29 mouse cellular contexts compared by ENCODE assay signal in the genomic region with DNA sequence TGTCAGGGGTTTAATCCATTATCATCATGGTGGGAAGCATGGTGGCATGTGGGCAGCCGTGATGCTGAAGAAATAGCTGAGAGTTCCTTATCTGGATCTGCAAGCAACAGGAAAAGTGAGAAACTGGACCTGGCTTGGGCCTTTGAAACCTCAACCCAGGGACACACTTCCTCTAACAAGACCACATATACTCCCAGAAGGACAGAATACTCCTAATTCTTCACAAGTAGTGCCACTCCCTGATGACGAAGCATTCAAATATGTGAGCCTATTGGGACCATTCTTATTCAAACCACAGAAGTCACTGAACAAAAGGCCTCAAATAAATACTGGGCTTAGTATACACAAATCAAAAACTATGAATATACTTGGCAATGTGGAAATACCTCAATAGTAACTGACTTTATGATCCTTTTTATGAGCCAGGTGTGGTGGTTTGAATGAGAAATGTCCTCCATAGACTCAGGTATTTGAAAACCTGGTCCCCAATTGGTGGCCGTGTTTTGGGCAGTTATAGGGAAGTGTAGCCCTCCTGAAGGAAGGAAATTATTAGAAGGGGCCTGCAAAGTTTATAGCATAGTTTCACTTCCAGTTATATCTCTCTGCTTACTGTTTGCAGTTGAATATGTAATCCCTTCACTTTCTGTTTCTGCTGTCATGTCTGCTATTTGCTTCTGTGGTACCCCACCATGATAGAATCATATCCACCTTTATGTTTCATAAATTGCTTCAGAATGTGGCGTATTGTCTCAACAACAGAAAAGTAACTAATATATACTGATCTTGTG. TPM values are rescaled to one million over a fixed set of nuclear protein-coding genes. Genes with fewer than 3 reads are reported as not detected.
DNase-seq lines count a peak whose midpoint lies in the region; ATAC-seq and TF ChIP-seq lines count a peak whose summit lies in the region.
"Had no signal": no experiment of that assay in that cellular context is flagged by ENCODE, and none has a peak within 500 bp of the region (broad histone marks: within the 10 kb centered on the region; RNA-seq: fewer than 3 reads in every experiment).

No protein-coding gene starts in this region.

- H3K4me2 ChIP-seq in CH12.LX (ENCODE audit: insufficient read depth, low read depth, poor library complexity, severe bottlenecking): no peak overlapping the region
- H3K4me2 ChIP-seq: forebrain, embryonic 13.5 days; hindbrain, embryonic 13.5 days; intestine, embryonic 15.5 days had no signal

- DNase-seq in 3T3-L1 (ENCODE audit: low read depth, low spot score) (peak; percentile 54), CH12.LX (ENCODE audit: extremely low read depth) (peak; percentile 6)
- DNase-seq in spleen, postnatal 4 days (ENCODE audit: low spot score in 2 of 2): no peak
- DNase-seq in adrenal gland, adult 2 months: no peak
- DNase-seq in embryo, embryonic 9.5 days (ENCODE audit: extremely low spot score): no peak
- DNase-seq in thymus, postnatal 36 days: no peak
- DNase-seq: adrenal gland, adult 8-10 months; adrenal gland, postnatal 25 days; cerebellum, adult 11-12 months; cerebellum, adult 8-10 months; cerebellum, postnatal 14 days; embryo, embryonic 11 days; gastrocnemius, postnatal 25 days; heart, adult 2 months; kidney, adult 11 months; kidney, adult 8-10 months had no signal

- no peaks in the 10 kb centered on the region for H3K36me3 ChIP-seq in CH12.LX (replicated peaks in 1 of 2; ENCODE audit: control insufficient read depth in 1 of 2, insufficient read depth in 1 of 2, low read length in 1 of 2)
- H3K36me3 ChIP-seq: forebrain, embryonic 10.5 days; heart, embryonic 10.5 days; hindbrain, embryonic 10.5 days; hindbrain, embryonic 13.5 days; intestine, embryonic 15.5 days had no signal

- in situ Hi-C loops in CH12.LX (cut with MboI; ENCODE audit: low pct_ligation_motif_present, low pct_unique_long_range_greater_than_20kb, low sequenced_read_pairs): no loop called here

- no peaks in the 10 kb centered on the region for H3K27me3 ChIP-seq in CH12.LX (replicated peaks)
- H3K27me3 ChIP-seq: intestine, embryonic 15.5 days had no signal

- ATAC-seq in common myeloid progenitor, adult 5-6 weeks (replicated peaks; ENCODE audit: low read depth, poor library complexity, severe bottlenecking): peak; percentile 84
- ATAC-seq in megakaryocyte, adult 5-6 weeks (ENCODE audit: poor library complexity, severe bottlenecking): peak; percentile 74
- ATAC-seq: CD4-positive, CD25-positive, alpha-beta regulatory T cell, adult 4 months; forebrain, embryonic 13.5 days; forebrain, embryonic 16.5 days; hindbrain, embryonic 16.5 days; intestine, embryonic 15.5 days had no signal

- dilution Hi-C loops in CH12.LX (cut with MboI; ENCODE audit: extremely low pct_ligation_motif_present, extremely low pct_unique_long_range_greater_than_20kb, low sequenced_read_pairs): no loop called here

- H3K79me2 ChIP-seq in CH12.LX (replicated peaks; ENCODE audit: control insufficient read depth, extremely low read depth, insufficient read depth, poor library complexity, severe bottlenecking): no peaks in the 10 kb centered on the region

- no peak for TF ChIP-seq RAD21 in CH12.LX (IDR thresholded peaks at IDR 0.05; ENCODE audit: low read depth, low read length)

- no peaks in the 10 kb centered on the region for H3K9me3 ChIP-seq in CH12.LX (replicated peaks; ENCODE audit: low read length)
- H3K9me3 ChIP-seq: forebrain, embryonic 10.5 days; forebrain, embryonic 13.5 days; heart, embryonic 10.5 days; hindbrain, embryonic 10.5 days; hindbrain, embryonic 13.5 days; intestine, embryonic 15.5 days had no signal

- TF ChIP-seq CTCF in CH12.LX (conservative IDR thresholded peaks at IDR 0.05 in 1 of 2, IDR thresholded peaks at IDR 0.05 in 1 of 2; ENCODE audit: low read depth in 2 of 2, low read length in 2 of 2): no peak

- peaks cover 0 to 8% of the 10 kb centered on the region in 2 experiments; a peak in 1 of 4 replicates for H3K4me1 ChIP-seq in CH12.LX (ENCODE audit: control insufficient read depth in 1 of 2, insufficient read depth in 2 of 2)
- H3K4me1 ChIP-seq: forebrain, embryonic 10.5 days; forebrain, embryonic 13.5 days; heart, embryonic 10.5 days; hindbrain, embryonic 10.5 days; hindbrain, embryonic 13.5 days; intestine, embryonic 15.5 days had no signal

- no peak overlapping the region for H3K9ac ChIP-seq in CH12.LX (ENCODE audit: insufficient read depth, low read depth)
- H3K9ac ChIP-seq: forebrain, embryonic 13.5 days; hindbrain, embryonic 13.5 days; intestine, embryonic 15.5 days had no signal

- TF ChIP-seq EP300 in CH12.LX (IDR thresholded peaks at IDR 0.05; ENCODE audit: low read length): no peak

- H3K27ac ChIP-seq in CH12.LX (ENCODE audit: insufficient read depth, low read depth): no peak overlapping the region
- H3K27ac ChIP-seq: forebrain, embryonic 10.5 days; forebrain, embryonic 13.5 days; heart, adult 2 months; heart, embryonic 10.5 days; hindbrain, embryonic 10.5 days; hindbrain, embryonic 13.5 days; intestine, embryonic 15.5 days had no signal

- no peak overlapping the region for H3K4me3 ChIP-seq in CH12.LX (replicated peaks in 1 of 3; ENCODE audit: low read depth in 2 of 3, low read length in 2 of 3, poor library complexity in 1 of 3)
- H3K4me3 ChIP-seq: forebrain, embryonic 10.5 days; forebrain, embryonic 13.5 days; heart, adult 2 months; heart, embryonic 10.5 days; hindbrain, embryonic 10.5 days; hindbrain, embryonic 13.5 days; intestine, embryonic 15.5 days had no signal

- no peak for TF ChIP-seq POLR2A in CH12.LX (IDR thresholded peaks at IDR 0.05; ENCODE audit: low read depth, low read length)

TF ChIP-seq in CH12.LX, 34 proteins besides CTCF, POLR2A, EP300 and RAD21:
- TF ChIP-seq MXI1 (IDR thresholded peaks at IDR 0.05; ENCODE audit: low read depth, low read length) (no peak), USF1 (IDR thresholded peaks at IDR 0.05; ENCODE audit: low read depth, low read length) (no peak), UBTF (IDR thresholded peaks at IDR 0.05; ENCODE audit: low read depth, low read length) (no peak)

RNA-seq across cellular contexts. Expression of a gene that starts 6.5 kb away (rescaled TPM):
- total RNA-seq in CH12.LX (2012; rRNA removed) (1.2 and 1.3 TPM in 2 replicates), CH12.LX (2014; rRNA removed) (3.9 and 5.6 TPM in 2 replicates)
- 3.9 and 4.3 TPM in 2 replicates for polyA plus RNA-seq in CH12.LX (2012; ENCODE audit: insufficient read length, low read depth)
- not detected in 2 replicates for total RNA-seq in common myeloid progenitor, adult 5-6 weeks (2017)
- 0.07 and 0.42 TPM in 2 replicates for total RNA-seq in megakaryocyte, adult 5-6 weeks (2015)
- total RNA-seq in megakaryocyte, adult 5-6 weeks (2017): 0.33 and 0.94 TPM in 2 replicates
- 1 to 10 TPM in 1 of 2 experiments, under 1 TPM in 1; 0.81 to 1.4 TPM for total RNA-seq in adrenal gland, adult 2 months (2021)
- polyA plus RNA-seq in adrenal gland, adult 2 months (2012; rRNA removed): 0.12 and 0.17 TPM in 2 replicates
- total RNA-seq: gastrocnemius, adult 8-10 months; gastrocnemius, postnatal 25 days; heart, adult 2 months; heart, postnatal 25 days had no signal
- polyA plus RNA-seq: CD4-positive, CD25-positive, alpha-beta regulatory T cell, adult 4 months; heart, adult 2 months had no signal

Comparison
In these comparisons a context has a peak if more than half of its experiments do, and no peak if none do; other contexts are left out.
1. DNase-seq: peak in 3T3-L1 (single experiment) and CH12.LX (single experiment); none in spleen, postnatal 4 days (0 of 2), adrenal gland, adult 2 months (single experiment), embryo, embryonic 9.5 days (single experiment) and thymus, postnatal 36 days (0 of 2).